Mouse (Mus musculus) E14TG2a.4 (cell line): Measurements from ENCODE around the gene Fgl2.
"Not testable (repeated sequence)": the region's sequence is repeated elsewhere in the genome, so short reads cannot be mapped to it uniquely, and the experiment has no call there.

ENCODE experiments used
- H3K27me3 ChIP-seq: 2 replicates; pipeline ENCODE4 v1.6.1; 2014; ENCODE audit warnings: low read length, control low read depth; ENCODE audit not compliant: insufficient read depth
- H3K36me3 ChIP-seq: 2 replicates; pipeline ENCODE4 v1.6.1; 2014; ENCODE audit warnings: low read length, control low read depth; ENCODE audit not compliant: insufficient read depth
- H3K4me1 ChIP-seq: replicated peaks from 2 replicates; pipeline ENCODE4 v1.6.1; 2014; ENCODE audit warnings: low read depth, low read length, control low read depth
- H3K4me3 ChIP-seq: replicated peaks from 2 replicates; pipeline ENCODE4 v1.5.1; 2014; ENCODE audit warnings: mild to moderate bottlenecking, low read length
- H3K9me3 ChIP-seq: 2 replicates; pipeline ENCODE4 v1.6.1; 2014; ENCODE audit warnings: low read length, control low read depth
- CTCF ChIP-seq: conservative IDR thresholded peaks from 2 replicates; pipeline ENCODE4 v1.5.1; 2014; ENCODE audit warnings: low read length
- NANOG ChIP-seq: IDR thresholded peaks from 2 replicates; pipeline ENCODE4 v1.6.1; 2014; ENCODE audit warnings: borderline replicate concordance, low read length, mixed read lengths
- POU5F1 ChIP-seq: IDR thresholded peaks from 2 replicates; pipeline ENCODE4 v1.6.1; 2014; ENCODE audit warnings: low read length, borderline replicate concordance

Fgl2 gene

DNA sequence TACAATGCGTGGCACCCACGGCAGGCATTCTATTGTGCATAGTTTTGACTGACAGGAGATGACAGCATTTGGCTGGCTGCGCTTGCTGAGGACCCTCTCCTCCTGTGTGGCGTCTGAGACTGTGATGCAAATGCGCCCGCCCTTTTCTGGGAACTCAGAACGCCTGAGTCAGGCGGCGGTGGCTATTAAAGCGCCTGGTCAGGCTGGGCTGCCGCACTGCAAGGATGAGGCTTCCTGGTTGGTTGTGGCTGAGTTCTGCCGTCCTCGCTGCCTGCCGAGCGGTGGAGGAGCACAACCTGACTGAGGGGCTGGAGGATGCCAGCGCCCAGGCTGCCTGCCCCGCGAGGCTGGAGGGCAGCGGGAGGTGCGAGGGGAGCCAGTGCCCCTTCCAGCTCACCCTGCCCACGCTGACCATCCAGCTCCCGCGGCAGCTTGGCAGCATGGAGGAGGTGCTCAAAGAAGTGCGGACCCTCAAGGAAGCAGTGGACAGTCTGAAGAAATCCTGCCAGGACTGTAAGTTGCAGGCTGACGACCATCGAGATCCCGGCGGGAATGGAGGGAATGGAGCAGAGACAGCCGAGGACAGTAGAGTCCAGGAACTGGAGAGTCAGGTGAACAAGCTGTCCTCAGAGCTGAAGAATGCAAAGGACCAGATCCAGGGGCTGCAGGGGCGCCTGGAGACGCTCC is at the start of gene Fgl2:
Fgl2 (plus strand) TSS at position 150 of the 687 bp plus-strand sequence.
- Histone ChIP-seq H3K4me1 (peaks cover 10% of the 10 kb centered on the region), H3K27me3 (peaks cover 21% of the 10 kb centered on the region), H3K36me3 (no peaks in the 10 kb centered on the region), H3K4me3 (peak within 1 kb of the TSS; percentile 77), H3K9me3 (no peaks in the 10 kb centered on the region)
- TF ChIP-seq NANOG (no peak), POU5F1 (no peak), CTCF (no peak)

DNA sequence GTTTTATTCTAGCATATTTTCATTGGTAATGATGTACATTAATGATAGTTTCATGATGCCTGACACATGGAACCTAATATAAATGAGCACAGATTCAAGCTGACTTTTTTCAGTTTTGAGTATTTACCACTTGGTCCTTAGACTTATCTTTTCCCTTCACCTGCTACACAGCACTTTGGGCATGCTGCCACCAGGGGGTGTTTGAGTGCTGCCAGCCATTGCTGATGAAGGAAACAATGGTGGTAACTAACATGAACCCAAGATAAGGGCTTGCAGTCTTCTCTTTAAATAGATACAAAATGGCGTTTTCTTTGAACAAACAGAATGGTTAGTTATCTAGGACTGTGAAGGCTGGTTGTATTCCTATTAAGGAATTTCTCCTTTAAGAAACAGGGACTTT is 45.9 kb upstream of the Fgl2 start:
- peaks cover 14% of the 10 kb centered on the region; the same call in 1 of the 2 replicates for H3K4me1 ChIP-seq
- no peaks in the 10 kb centered on the region for H3K9me3 ChIP-seq

DNA sequence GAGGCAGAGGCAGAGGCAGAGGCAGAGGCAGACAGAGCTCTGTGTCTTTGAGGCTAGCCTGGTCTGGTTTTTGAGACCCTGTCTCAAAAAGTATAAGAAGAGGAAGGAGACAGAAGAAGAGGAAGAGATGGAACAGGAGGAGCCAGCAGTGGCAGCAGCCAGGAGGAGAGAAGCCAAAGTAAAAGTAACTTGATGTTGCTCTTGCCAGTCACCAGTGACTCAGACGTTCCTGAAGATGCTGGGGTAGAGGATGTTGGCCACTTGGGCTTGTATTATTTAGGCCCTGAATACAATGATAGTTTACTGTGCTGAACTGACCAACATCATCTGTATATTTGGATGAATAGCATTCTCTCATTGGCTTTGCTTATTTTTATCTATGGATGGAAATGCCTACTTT is 43.9 kb upstream of the Fgl2 start:
- no peak for TF ChIP-seq CTCF
- TF ChIP-seq POU5F1 = no peak
- no peak for TF ChIP-seq NANOG
- Histone ChIP-seq H3K27me3 (0 out of 2 replicates have a peak, but pooled peaks cover 4% of the 10 kb centered on the region), H3K4me3 (no peak overlapping the region), H3K9me3 (peaks cover 12% of the 10 kb centered on the region), H3K4me1 (peaks cover 14% of the 10 kb centered on the region; the same call in 1 of the 2 replicates), H3K36me3 (no peaks in the 10 kb centered on the region)

More for the DNA sequence above, 45.9 kb upstream of the Fgl2 start:
- Histone ChIP-seq H3K27me3 (0 out of 2 replicates have a peak, but pooled peaks cover 4% of the 10 kb centered on the region), H3K36me3 (no peaks in the 10 kb centered on the region), H3K4me3 (no peak overlapping the region)
- peak; percentile 85 for TF ChIP-seq CTCF
- TF ChIP-seq NANOG = no peak

DNA sequence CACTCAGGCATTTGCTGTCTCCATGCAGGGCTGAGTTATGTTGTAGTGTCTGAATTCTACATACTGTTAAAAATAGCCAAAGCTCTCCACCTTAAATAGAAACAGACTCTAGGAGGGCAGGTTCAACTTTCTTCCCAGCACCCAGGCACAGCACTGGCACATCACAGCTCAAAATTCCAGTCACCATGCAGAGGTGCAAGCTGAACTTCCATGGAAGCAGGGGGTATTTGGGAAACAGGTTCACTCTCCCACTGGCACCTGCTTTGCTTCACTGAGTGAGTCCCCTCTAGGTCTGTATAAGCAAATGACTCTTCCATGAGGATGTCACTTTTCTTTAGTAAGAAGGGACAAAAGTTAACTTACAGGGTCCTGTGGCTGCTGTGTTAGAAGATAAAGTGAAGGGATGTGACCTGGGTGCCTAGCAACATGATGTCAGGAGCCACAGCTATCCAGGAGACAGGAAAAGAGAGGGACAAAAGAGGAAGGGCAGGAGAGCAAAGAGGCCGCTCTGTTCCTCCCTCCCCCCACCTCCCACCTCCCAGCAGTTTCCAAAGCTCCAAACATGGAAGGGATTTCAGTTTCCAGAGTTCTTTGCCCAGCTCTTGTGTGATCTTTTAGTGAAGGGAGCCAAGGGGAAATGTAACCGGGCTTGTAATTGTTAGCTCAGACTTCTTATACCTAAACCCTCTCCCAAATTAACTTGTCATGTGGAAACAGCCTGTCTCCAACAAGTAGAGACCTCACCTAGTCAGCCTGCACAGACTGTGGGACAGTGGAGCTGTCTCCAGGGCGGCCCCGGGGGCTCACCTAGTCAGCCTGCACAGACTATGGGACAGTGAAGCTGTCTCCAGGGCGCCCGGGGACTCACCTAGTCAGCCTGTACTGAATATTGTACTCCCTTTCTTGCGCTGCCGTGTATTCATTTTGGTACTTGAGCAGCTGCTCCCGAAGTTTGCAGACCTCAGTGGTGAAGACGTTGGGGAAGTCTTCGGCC is 42.5 kb upstream of the Fgl2 start:
- Histone ChIP-seq H3K4me3 (peak overlapping the region; percentile 60), H3K9me3 (peaks cover 17% of the 10 kb centered on the region), H3K36me3 (no peaks in the 10 kb centered on the region), H3K4me1 (peaks cover 14% of the 10 kb centered on the region; the same call in 1 of the 2 replicates), H3K27me3 (0 out of 2 replicates have a peak, but pooled peaks cover 4% of the 10 kb centered on the region)
- TF ChIP-seq POU5F1 = no peak
- no peak for TF ChIP-seq CTCF
- TF ChIP-seq NANOG = no peak

DNA sequence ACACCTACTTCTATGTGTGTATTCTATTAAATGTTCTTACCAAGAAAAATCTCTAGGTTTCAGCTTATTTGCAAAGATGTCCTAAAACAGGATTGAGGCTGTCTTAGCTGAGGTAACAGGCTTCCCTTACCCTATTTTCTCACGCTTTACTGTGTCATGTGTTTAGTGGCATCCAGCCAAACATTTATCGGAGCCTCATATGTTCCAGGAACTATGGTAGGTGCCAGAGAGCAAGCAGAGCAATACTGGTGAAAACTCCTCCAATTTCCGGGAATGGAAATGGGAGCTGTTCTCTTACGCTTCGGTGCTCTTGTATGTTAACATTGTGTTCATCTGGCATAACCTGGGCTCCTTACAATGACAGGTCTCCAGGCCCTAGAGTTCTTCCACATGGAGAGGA is 40.8 kb upstream of the Fgl2 start:
- TF ChIP-seq POU5F1 = no peak
- TF ChIP-seq CTCF = no peak
- no peak for TF ChIP-seq NANOG
- no peak overlapping the region for H3K4me3 ChIP-seq
- 0 out of 2 replicates have a peak, but pooled peaks cover 4% of the 10 kb centered on the region for H3K27me3 ChIP-seq
- peaks cover 18% of the 10 kb centered on the region for H3K9me3 ChIP-seq
- no peaks in the 10 kb centered on the region for H3K36me3 ChIP-seq
- peaks cover 14% of the 10 kb centered on the region; the same call in 1 of the 2 replicates for H3K4me1 ChIP-seq

DNA sequence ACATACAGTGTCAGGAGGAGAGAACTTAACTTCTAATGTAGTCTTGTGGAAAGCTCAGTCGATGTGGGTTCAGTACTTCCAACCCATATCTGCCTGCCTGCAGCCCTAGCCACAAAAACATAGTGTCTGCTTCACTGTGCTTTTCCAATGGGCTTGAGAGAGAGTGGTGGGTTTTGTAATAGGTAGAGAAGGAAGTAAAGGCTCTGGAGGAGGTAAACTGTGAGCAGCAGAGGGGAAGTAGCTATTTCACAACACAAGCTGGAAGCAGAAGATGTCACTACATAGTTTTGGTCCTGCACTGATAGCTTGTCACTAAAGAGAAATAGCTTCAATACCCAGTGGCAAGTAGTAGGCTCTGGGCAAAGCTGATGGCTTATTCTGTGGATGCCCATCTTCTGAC is 40.3 kb upstream of the Fgl2 start:
- TF ChIP-seq POU5F1 = no peak
- TF ChIP-seq CTCF = no peak
- TF ChIP-seq NANOG = no peak
- H3K27me3 ChIP-seq = 0 out of 2 replicates have a peak, but pooled peaks cover 4% of the 10 kb centered on the region
- H3K9me3 ChIP-seq = peaks cover 18% of the 10 kb centered on the region
- no peak overlapping the region for H3K4me3 ChIP-seq
- no peaks in the 10 kb centered on the region for H3K36me3 ChIP-seq
- peaks cover 14% of the 10 kb centered on the region; the same call in 1 of the 2 replicates for H3K4me1 ChIP-seq

DNA sequence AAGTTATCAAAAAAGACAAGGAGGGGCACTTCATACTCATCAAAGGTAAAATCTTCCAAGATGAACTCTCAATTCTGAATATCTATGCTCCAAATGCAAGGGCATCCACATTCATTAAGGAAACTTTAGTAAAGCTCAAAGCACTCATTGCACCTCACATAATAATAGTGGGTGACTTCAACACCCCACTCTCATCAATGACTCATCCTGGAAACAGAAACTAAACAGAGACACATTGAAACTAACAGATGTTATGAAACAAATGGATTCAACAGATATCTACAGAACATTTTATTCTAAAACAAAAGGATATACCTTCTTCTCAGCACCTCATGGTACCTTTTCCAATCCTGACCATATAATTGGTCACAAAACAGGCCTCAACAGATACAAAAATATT is 30.2 kb upstream of the Fgl2 start:
- H3K4me1 ChIP-seq, H3K27me3 ChIP-seq, H3K36me3 ChIP-seq, H3K4me3 ChIP-seq, H3K9me3 ChIP-seq: not testable (repeated sequence)

DNA sequence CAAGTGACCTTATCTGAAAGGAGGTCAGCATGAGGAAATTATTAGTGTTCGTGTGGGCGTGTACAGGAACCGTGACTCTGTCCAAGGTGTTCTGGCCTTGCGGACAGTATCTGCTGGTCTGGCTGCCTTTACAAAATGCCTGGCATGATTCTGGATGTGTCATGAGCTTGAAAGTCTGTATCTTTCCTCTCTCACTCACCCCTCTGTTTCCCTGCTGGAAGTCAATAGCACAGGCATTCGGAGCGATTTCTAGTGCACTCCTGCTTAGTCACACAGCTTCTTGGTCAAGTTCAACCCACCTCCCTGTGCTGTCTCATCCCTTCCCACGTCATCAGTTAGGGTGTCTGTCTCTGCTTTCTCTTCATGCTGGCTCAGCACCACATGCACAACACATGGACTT is 24.1 kb upstream of the Fgl2 start:
- TF ChIP-seq POU5F1 = no peak
- TF ChIP-seq NANOG = no peak
- no peak for TF ChIP-seq CTCF
- Histone ChIP-seq H3K4me3 (no peak overlapping the region), H3K9me3 (no peaks in the 10 kb centered on the region; the same call in 1 of the 2 replicates), H3K36me3 (no peaks in the 10 kb centered on the region), H3K27me3 (no peaks in the 10 kb centered on the region), H3K4me1 (no peaks in the 10 kb centered on the region)
